Mouse (Mus musculus): Measurements from ENCODE around the gene Eci2.
"Not testable (repeated sequence)": the region's sequence is repeated elsewhere in the genome, so short reads cannot be mapped to it uniquely, and the experiment has no call there.

The Eci2 gene

GRCm38 (mm10) chr13:35026879-35027278 lies at the start of gene Eci2:
Eci2 (minus strand) TSS chr13:35027096.
- peak; percentile 71 for DNase-seq (ENCODE audit: low read depth, low spot score)

- peak; percentile 27 for DNase-seq (ENCODE audit: low read depth, low spot score)
Observed at GRCm38 (mm10) chr13:35074862-35075261, 48.0 kb upstream of the Eci2 start.

GRCm38 (mm10) chr13:35070485-35071472 lies 43.9 kb upstream of the Eci2 start:
- DNase-seq (ENCODE audit: low read depth, low spot score): no peak

- no peak for DNase-seq (ENCODE audit: low read depth, low spot score)
Observed at GRCm38 (mm10) chr13:35067084-35067483, 40.2 kb upstream of the Eci2 start.

GRCm38 (mm10) chr13:35066033-35066432 lies 39.1 kb upstream of the Eci2 start:
- DNase-seq (ENCODE audit: low read depth, low spot score): no peak

- DNase-seq (ENCODE audit: low read depth, low spot score): no peak
Observed at GRCm38 (mm10) chr13:35064381-35064780, 37.5 kb upstream of the Eci2 start.

GRCm38 (mm10) chr13:35058145-35058544 lies 31.2 kb upstream of the Eci2 start:
- no peak for DNase-seq (ENCODE audit: low read depth, low spot score)

GRCm38 (mm10) chr13:35036486-35036885 lies 9.6 kb upstream of the Eci2 start:
- no peak for DNase-seq (ENCODE audit: low read depth, low spot score)

- DNase-seq (ENCODE audit: low read depth, low spot score): no peak
Observed at GRCm38 (mm10) chr13:35035731-35036130, 8.8 kb upstream of the Eci2 start.

- no peak for DNase-seq (ENCODE audit: low read depth, low spot score)
Observed at GRCm38 (mm10) chr13:35033571-35033970, 6.7 kb upstream of the Eci2 start.

- DNase-seq (ENCODE audit: low read depth, low spot score): no peak
Observed at GRCm38 (mm10) chr13:35031684-35032082, 4.8 kb upstream of the Eci2 start.

- no peak for DNase-seq (ENCODE audit: low read depth, low spot score)
Observed at GRCm38 (mm10) chr13:35030979-35031683, 4.2 kb upstream of the Eci2 start.

GRCm38 (mm10) chr13:35028365-35028764 lies 1.5 kb upstream of the Eci2 start:
- DNase-seq (ENCODE audit: low read depth, low spot score): no peak

- DNase-seq (ENCODE audit: low read depth, low spot score): not testable (repeated sequence)
Observed at GRCm38 (mm10) chr13:35023401-35023800, 3.5 kb downstream of the Eci2 start.

- DNase-seq (ENCODE audit: low read depth, low spot score): no peak
Observed at GRCm38 (mm10) chr13:35020383-35020782, 6.5 kb downstream of the Eci2 start.

GRCm38 (mm10) chr13:35018866-35019536 lies 7.9 kb downstream of the Eci2 start:
- no peak for DNase-seq (ENCODE audit: low read depth, low spot score)

GRCm38 (mm10) chr13:35017392-35017791 lies 9.5 kb downstream of the Eci2 start:
- DNase-seq (ENCODE audit: low read depth, low spot score): no peak

- no peak for DNase-seq (ENCODE audit: low read depth, low spot score)
Observed at GRCm38 (mm10) chr13:35016067-35016466, 10.8 kb downstream of the Eci2 start.

GRCm38 (mm10) chr13:34995925-34996324 lies 31.0 kb downstream of the Eci2 start:
- DNase-seq (ENCODE audit: low read depth, low spot score): no peak

- DNase-seq (ENCODE audit: low read depth, low spot score): peak; percentile 90
Observed at GRCm38 (mm10) chr13:34993983-34994811, 32.7 kb downstream of the Eci2 start.

GRCm38 (mm10) chr13:34993595-34993982 lies 33.3 kb downstream of the Eci2 start:
- peak; percentile 50 for DNase-seq (ENCODE audit: low read depth, low spot score)
